Mouse (Mus musculus) cerebellum, adult (tissue): Measurements from ENCODE around the gene Lce1d.
"Not testable (repeated sequence)": the region's sequence is repeated elsewhere in the genome, so short reads cannot be mapped to it uniquely, and the experiment has no call there.

Experiments
- ATAC-seq: cut with Nextera tagmentation; 2 replicates; pipeline ENCODE4 v1.9.2; 2017; ENCODE audit warnings: mild to moderate bottlenecking, moderate library complexity, mixed read lengths; ENCODE audit not compliant: insufficient number of reproducible peaks, low FRiP score, low TSS enrichment

Lce1d gene

GRCm38 (mm10) chr3:92687110-92687509, at the start of gene Lce1d:
Lce1d (minus strand) TSS chr3:92687210.
- no peak for ATAC-seq

GRCm38 (mm10) chr3:92722631-92723030, 35.6 kb upstream of the Lce1d start:
- no peak for ATAC-seq

GRCm38 (mm10) chr3:92720250-92720649, 33.2 kb upstream of the Lce1d start, which contains the start of gene Lce1f:
Lce1f (minus strand) TSS chr3:92720350.
- ATAC-seq: no peak

GRCm38 (mm10) chr3:92715122-92715521, 28.1 kb upstream of the Lce1d start:
- no peak for ATAC-seq

- no peak for ATAC-seq
These were observed 22.0 kb upstream of the Lce1d start, which contains the start of gene Lce1e for GRCm38 (mm10) chr3:92708974-92709373. Lce1e (minus strand) TSS chr3:92709074.

- ATAC-seq: no peak
These were observed 7.6 kb upstream of the Lce1d start for GRCm38 (mm10) chr3:92694613-92695012.

- no peak for ATAC-seq
These were observed 4.7 kb upstream of the Lce1d start for GRCm38 (mm10) chr3:92691688-92692087.

- ATAC-seq: not testable (repeated sequence)
These were observed 2.1 kb upstream of the Lce1d start for GRCm38 (mm10) chr3:92689154-92689553.

- ATAC-seq: no peak
These were observed 8.1 kb downstream of the Lce1d start, which contains the start of gene Lce1c for GRCm38 (mm10) chr3:92678947-92679346. Lce1c (plus strand) TSS chr3:92679247.

- no peak for ATAC-seq
These were observed 16.8 kb downstream of the Lce1d start, which contains the start of gene Lce1a2 for GRCm38 (mm10) chr3:92670215-92670614. Lce1a2 (minus strand) TSS chr3:92670315.

GRCm38 (mm10) chr3:92656826-92657225, 30.2 kb downstream of the Lce1d start, which contains the start of gene Lce1b:
Lce1b (minus strand) TSS chr3:92656926.
- no peak for ATAC-seq

- ATAC-seq: no peak
These were observed 38.8 kb downstream of the Lce1d start, which contains the start of gene Lce1a1 for GRCm38 (mm10) chr3:92648207-92648606. Lce1a1 (minus strand) TSS chr3:92648307.

GRCm38 (mm10) chr3:92639854-92640253, 47.2 kb downstream of the Lce1d start:
- no peak for ATAC-seq

- no peak for ATAC-seq
These were observed 48.4 kb downstream of the Lce1d start for GRCm38 (mm10) chr3:92638653-92638991.

- ATAC-seq: no peak
These were observed 49.0 kb downstream of the Lce1d start for GRCm38 (mm10) chr3:92637745-92638652.
